Mouse (Mus musculus) C2C12 (cell line): ENCODE results near the gene Relt.

Experiments used
- CEBPB ChIP-seq: IDR thresholded peaks from one replicate; pipeline ENCODE4 v1.6.1; 2011; ENCODE audit warnings: low read depth, mild to moderate bottlenecking, control low read depth, moderate library complexity
- CTCF ChIP-seq: IDR thresholded peaks from one replicate; pipeline ENCODE4 v1.5.1; 2011; ENCODE audit not compliant: control insufficient read depth, insufficient read depth, insufficient read length
- FOSL1 ChIP-seq: IDR thresholded peaks from one replicate; pipeline ENCODE4 v1.8.0; 2011; ENCODE audit warnings: mild to moderate bottlenecking, low read length; ENCODE audit not compliant: poor library complexity, insufficient read depth, severe bottlenecking
- MAX ChIP-seq: IDR thresholded peaks from one replicate; pipeline ENCODE4 v1.6.1; 2011; ENCODE audit warnings: mild to moderate bottlenecking, control low read depth
- MYOD1 ChIP-seq: IDR thresholded peaks from one replicate; pipeline ENCODE4 v1.6.1; 2011; ENCODE audit warnings: low read depth; ENCODE audit not compliant: control insufficient read depth, insufficient read length
- MYOG ChIP-seq: IDR thresholded peaks from one replicate; pipeline ENCODE4 v1.6.1; 2011; ENCODE audit not compliant: control insufficient read depth, insufficient read length; ENCODE audit errors: extremely low read depth
- USF1 ChIP-seq: IDR thresholded peaks from one replicate; pipeline ENCODE4 v1.6.1; 2011; ENCODE audit warnings: low read depth, mild to moderate bottlenecking, control low read depth, moderate library complexity

- no peak for TF ChIP-seq CTCF
- no peak for TF ChIP-seq MYOG
- no peak for TF ChIP-seq USF1
- TF ChIP-seq MYOD1 = no peak
- TF ChIP-seq MAX = no peak
- no peak for TF ChIP-seq CEBPB
- TF ChIP-seq FOSL1 = no peak
Observed at GRCm38 (mm10) chr7:100908061-100908460, 44.8 kb upstream of the Relt start.
